Mouse (Mus musculus) kidney, embryonic 14.5 days (tissue): Measurements from ENCODE around the gene 5530401A14Rik. TPM values are rescaled to one million over a fixed set of nuclear protein-coding genes. Genes with fewer than 3 reads are reported as not detected.

Experiments used
- ATAC-seq: fragments of 200-750 bp; cut with Nextera tagmentation; 2 replicates; pipeline ENCODE4 v1.8.0; 2017; ENCODE audit warnings: moderate number of reproducible peaks, mild to moderate bottlenecking, moderate TSS enrichment, moderate library complexity; ENCODE audit not compliant: low FRiP score, low TSS enrichment
- H3K27ac ChIP-seq: fragments of 300-500 bp; sonication (generic); 2 replicates; pipeline ENCODE4 v1.5.1; 2014; ENCODE audit warnings: low read depth, mild to moderate bottlenecking, low read length, moderate library complexity, mixed read lengths
- H3K27me3 ChIP-seq: fragments of 300-500 bp; sonication (generic); 2 replicates; pipeline ENCODE4 v1.6.1; 2014; ENCODE audit warnings: mild to moderate bottlenecking, low read length; ENCODE audit not compliant: control insufficient read depth, insufficient read depth
- H3K36me3 ChIP-seq: fragments of 300-500 bp; sonication (generic); 2 replicates; pipeline ENCODE4 v1.6.1; 2014; ENCODE audit warnings: low read length, mixed read lengths; ENCODE audit not compliant: control insufficient read depth, insufficient read depth
- H3K4me1 ChIP-seq: fragments of 300-500 bp; sonication (generic); 2 replicates; pipeline ENCODE4 v1.6.1; 2014; ENCODE audit warnings: low read length, mixed read lengths; ENCODE audit not compliant: control insufficient read depth, insufficient read depth
- H3K4me2 ChIP-seq: fragments of 300-500 bp; sonication (generic); replicated peaks from 2 replicates; pipeline ENCODE4 v1.6.1; 2014; ENCODE audit warnings: low read depth, mild to moderate bottlenecking, low read length
- H3K4me3 ChIP-seq: fragments of 300-500 bp; sonication (generic); 2 replicates; pipeline ENCODE4 v1.5.1; 2014; ENCODE audit warnings: mild to moderate bottlenecking, low read length
- H3K9ac ChIP-seq: fragments of 300-500 bp; sonication (generic); 2 replicates; pipeline ENCODE4 v1.6.1; 2014; ENCODE audit warnings: low read depth, mild to moderate bottlenecking, low read length, moderate library complexity
- H3K9me3 ChIP-seq: fragments of 300-500 bp; sonication (generic); 2 replicates; pipeline ENCODE4 v1.6.1; 2016; ENCODE audit warnings: low read length; ENCODE audit not compliant: control insufficient read depth
- WGBS: fragments of 180-500 bp; shearing (Covaris S2); extraction: QIAGEN DNeasy Blood & Tissue Kit; methylation state at CpG from one replicate; pipeline ENCODE4 v1.1.7; 2014; 5-methylcytosine and 5-hydroxymethylcytosine counted together
- polyA plus RNA-seq: library from polyadenylated mRNA; unstranded; fragments of >200 nt; fragmentation: Nextera tagmentation; extraction: Ambion mirVana; gene quantifications from 2 replicates; pipeline ENCODE4 v1.2.1, GENCODE M21; 2014

The 5530401A14Rik gene
- polyA plus RNA-seq, 1 experiment from 2014 or later = not detected

DNA sequence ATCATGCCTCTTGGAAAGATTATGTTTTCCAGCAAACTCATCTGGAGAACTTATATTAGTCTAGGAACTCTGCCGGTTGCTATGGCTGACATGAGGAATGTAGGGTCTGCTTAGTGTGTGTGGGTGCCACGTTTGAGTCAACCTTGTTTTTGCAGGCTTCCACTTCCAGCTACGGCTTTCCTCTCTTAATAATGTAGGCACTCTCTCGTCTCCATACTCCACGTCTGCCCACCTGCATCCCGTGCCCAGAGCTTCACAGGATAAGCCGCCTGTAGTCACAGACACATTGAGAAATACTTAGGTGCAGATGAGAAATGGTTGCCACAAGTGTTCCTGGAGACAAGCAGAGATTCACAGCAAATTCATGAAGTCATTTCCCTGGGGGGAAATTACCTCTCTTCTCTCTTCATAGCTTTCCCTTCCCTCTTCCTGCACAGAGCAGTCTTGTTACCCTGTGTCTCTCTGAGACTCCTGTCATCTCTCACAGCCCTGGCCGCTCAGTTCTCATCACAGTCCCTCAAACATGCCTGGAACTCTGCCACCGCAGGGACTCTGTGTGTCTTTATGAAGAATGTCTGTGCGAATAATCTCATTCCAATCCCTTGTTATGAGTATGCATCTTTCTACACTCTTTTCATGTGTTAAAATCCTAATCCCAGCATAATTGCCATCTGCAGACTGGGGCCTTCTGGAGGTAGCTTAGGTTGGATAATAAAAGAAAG, 5.3 kb downstream of the 5530401A14Rik start:
- WGBS = 76% methylated on average over 10 of the region's 10 CpGs
- no peak overlapping the region for H3K9ac ChIP-seq
- no peaks in the 10 kb centered on the region for H3K36me3 ChIP-seq
- no peak overlapping the region for H3K4me3 ChIP-seq
- no peaks in the 10 kb centered on the region for H3K27me3 ChIP-seq
- H3K4me2 ChIP-seq = no peak overlapping the region
- H3K27ac ChIP-seq = no peak overlapping the region
- ATAC-seq = no peak
- peaks cover 3% of the 10 kb centered on the region; the same call in 1 of the 2 replicates for H3K4me1 ChIP-seq
- no peaks in the 10 kb centered on the region for H3K9me3 ChIP-seq

DNA sequence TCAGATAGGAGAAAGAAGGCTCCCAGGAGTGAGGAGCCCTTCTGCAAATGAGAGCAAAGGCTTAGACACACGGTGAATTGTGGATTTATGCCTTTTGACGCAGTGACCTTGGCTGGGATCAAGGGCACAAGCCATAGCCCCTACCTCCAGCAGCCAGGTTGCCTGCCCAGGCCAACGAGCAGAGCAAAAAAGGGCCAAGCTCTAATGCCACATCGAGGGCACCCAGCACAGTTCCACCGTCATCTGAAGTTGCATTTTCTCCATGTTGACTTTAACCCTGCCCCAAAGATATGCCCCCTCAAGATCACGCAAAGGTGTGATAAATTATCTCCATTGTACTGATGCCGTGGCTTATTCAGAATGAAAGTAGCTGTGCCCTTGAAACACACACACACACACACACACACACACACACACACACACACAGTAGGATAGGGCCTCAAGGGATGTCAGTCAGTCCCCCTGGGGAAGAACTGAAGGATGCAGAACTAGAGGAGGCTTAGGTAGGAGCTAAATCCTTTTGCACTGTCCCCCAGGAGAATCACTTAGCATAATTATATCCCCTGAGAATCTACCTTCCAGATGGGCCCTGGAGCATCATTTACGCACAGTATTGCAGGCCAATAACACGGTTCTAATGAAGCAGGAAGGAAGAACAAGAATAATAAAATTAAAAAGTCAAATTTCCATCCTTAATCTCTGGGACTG, 11.2 kb downstream of the 5530401A14Rik start:
- no peaks in the 10 kb centered on the region for H3K36me3 ChIP-seq
- no peak overlapping the region for H3K9ac ChIP-seq
- 58% methylated on average over 9 of the region's 9 CpGs for WGBS
- H3K27ac ChIP-seq = no peak overlapping the region
- H3K4me2 ChIP-seq = no peak overlapping the region
- no peak for ATAC-seq
- H3K9me3 ChIP-seq = no peaks in the 10 kb centered on the region
- H3K4me3 ChIP-seq = no peak overlapping the region
- H3K4me1 ChIP-seq = no peaks in the 10 kb centered on the region
- H3K27me3 ChIP-seq = no peaks in the 10 kb centered on the region

DNA sequence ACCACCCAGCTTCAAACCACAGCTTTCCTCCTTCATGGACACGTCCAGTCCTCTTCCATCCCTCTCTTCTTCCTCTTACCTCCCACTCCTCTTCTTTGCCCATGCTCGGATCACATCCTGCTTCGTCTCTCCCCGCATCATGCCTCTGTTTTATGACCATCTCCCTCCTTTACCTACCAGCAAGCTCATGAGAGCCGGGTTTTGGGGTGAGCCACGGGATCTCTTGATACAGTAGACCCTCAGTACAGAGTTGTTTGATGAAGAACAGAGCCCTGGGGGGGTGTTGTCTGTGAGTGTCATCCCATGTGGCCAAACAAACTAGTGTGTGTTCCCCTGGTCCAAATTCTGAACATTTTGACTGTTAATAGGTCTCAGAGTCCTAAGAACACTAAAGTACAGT, 36.0 kb downstream of the 5530401A14Rik start:
- 83% methylated on average over 6 of the region's 6 CpGs for WGBS
- no peak overlapping the region for H3K4me2 ChIP-seq
- no peaks in the 10 kb centered on the region for H3K27me3 ChIP-seq
- H3K27ac ChIP-seq = no peak overlapping the region
- H3K4me3 ChIP-seq = no peak overlapping the region
- no peaks in the 10 kb centered on the region for H3K9me3 ChIP-seq
- H3K9ac ChIP-seq = no peak overlapping the region
- H3K36me3 ChIP-seq = no peaks in the 10 kb centered on the region
- ATAC-seq = no peak
- H3K4me1 ChIP-seq = no peaks in the 10 kb centered on the region

DNA sequence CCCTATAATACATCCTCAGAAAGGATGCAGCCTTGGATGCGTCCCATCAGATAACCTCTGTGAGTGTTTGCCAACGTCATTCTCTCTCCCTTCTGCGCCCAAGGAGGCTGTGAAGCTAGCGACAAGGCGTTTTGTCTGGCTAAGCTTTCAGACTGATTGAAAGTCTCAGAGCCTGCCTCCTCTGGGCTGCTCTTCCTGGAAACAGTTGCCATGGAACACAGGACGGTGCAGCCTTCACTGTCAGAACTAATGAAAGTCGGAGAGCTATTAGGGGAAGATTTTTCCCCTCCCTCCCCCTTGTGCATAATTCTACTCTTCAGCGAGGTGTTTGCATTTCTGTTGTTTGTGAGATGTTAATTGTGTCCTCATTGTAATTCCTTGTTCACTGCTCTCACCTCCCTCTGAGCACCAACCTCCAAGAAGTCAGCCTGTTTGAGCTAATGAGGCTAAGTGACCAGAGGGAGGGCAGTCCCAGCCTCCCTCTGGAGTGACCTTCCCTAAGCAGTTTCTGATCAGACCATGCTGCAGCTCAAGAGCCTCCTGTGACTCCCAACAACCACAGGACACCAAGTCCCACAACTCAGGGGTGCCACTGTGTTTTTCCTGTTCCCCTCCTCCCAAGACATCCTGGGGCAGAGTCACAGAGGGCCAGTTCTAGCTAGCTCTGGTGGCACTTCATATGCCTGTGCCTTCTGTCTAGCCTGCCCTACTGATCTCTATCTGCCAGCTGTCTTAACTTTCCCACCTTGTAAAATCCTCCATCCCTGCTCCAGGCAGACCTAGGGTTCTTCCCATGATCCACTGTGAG, 37.3 kb downstream of the 5530401A14Rik start:
- H3K9me3 ChIP-seq = no peaks in the 10 kb centered on the region
- H3K4me2 ChIP-seq = no peak overlapping the region
- no peak overlapping the region for H3K9ac ChIP-seq
- WGBS = 6% methylated on average over 8 of the region's 8 CpGs
- H3K27me3 ChIP-seq = no peaks in the 10 kb centered on the region
- no peaks in the 10 kb centered on the region for H3K4me1 ChIP-seq
- H3K36me3 ChIP-seq = no peaks in the 10 kb centered on the region
- no peak overlapping the region for H3K27ac ChIP-seq
- no peak overlapping the region for H3K4me3 ChIP-seq
- ATAC-seq = no peak

DNA sequence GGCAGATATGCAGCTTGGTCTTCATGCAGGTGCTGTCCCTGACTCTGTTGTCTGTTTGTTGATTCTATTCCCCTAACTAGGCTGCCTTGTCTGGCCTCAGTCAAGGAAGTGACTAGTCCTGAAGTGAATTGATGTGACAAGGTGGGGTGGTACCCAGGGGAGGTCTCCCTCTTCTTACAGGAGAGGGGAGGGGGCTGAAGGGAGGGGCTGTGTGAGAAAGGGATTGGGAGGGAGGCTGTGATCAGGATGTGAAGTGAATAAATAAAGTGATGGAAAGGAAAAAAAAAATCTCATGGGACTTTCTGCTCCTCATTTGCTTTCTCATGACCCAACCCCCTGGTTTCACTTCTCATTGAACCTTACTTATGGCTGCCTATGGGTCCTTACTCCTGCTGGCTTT, 41.8 kb downstream of the 5530401A14Rik start:
- no peaks in the 10 kb centered on the region for H3K27me3 ChIP-seq
- no peak overlapping the region for H3K9ac ChIP-seq
- H3K9me3 ChIP-seq = no peaks in the 10 kb centered on the region
- no peak overlapping the region for H3K27ac ChIP-seq
- no peak overlapping the region for H3K4me3 ChIP-seq
- H3K36me3 ChIP-seq = no peaks in the 10 kb centered on the region
- no peaks in the 10 kb centered on the region for H3K4me1 ChIP-seq
- no peak overlapping the region for H3K4me2 ChIP-seq
- no peak for ATAC-seq

DNA sequence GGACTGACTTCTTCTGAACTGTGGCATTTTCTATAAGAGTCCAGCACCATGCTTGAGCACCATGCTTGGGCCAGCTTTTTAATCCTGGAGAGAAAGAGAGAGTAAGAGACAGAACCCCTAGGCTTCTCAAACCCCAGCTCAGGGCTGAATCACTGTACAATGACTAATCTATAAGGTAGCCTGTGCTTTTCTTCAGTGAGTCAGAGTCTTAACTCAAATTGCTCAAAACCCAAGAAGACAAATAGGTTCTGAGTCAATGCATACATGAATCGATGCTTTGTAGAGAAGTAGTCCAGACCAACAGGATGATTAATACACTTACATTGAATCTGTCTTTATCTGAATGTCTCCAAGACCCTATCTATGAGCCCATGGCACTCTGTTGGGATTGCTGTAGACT, 48.3 kb downstream of the 5530401A14Rik start:
- WGBS = 89% methylated on average over 1 of the region's 1 CpGs
- Histone ChIP-seq H3K27me3 (no peaks in the 10 kb centered on the region), H3K4me2 (no peak overlapping the region), H3K27ac (no peak overlapping the region), H3K4me3 (no peak overlapping the region), H3K36me3 (no peaks in the 10 kb centered on the region), H3K9ac (no peak overlapping the region), H3K4me1 (no peaks in the 10 kb centered on the region), H3K9me3 (no peaks in the 10 kb centered on the region)
- ATAC-seq = no peak

DNA sequence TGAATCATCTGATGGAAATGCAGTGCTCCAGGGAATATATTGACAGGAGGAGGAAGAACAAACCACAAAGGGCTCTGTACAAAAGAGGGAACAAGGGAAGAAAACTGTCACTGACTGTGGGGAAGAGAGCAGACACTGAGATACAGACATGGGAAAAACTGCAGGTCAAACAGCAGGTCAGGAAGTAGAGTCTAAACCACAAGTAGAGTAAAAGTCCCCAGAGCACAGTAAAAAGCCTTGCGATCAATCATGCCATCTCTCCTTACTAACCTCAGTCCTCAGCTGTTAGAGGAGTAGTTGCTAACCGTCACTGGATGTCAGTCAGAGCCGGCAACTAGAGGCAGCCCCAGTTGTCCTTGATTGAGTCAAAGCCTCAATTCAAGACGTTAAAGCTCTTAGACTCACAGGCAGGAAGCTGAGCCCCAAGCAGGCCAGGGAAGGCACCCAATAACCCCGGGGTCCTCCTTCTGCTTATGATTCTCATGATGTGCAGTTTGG, 49.0 kb downstream of the 5530401A14Rik start:
- no peak for ATAC-seq
- WGBS = 43% methylated on average over 5 of the region's 5 CpGs

DNA sequence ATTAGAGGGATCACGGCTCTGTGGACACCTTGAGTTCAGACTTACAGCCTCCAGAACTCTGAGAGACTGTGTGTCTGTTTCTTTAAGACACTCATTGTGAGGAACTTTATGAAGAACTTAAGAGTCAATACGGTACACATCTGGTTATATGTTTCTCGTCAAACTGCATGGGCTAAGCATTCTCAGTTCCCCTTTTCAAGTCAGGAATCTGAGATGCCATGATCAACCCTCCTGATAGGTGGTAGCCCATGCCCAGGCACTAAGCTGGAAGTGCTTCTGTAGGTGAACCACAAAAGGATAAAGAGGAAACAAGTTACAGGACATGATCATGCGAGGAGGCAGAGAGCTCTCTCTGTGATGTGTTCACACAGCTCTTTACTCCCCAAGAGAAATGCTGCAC, 52.6 kb downstream of the 5530401A14Rik start:
- 85% methylated on average over 4 of the region's 4 CpGs for WGBS
- no peak overlapping the region for H3K9ac ChIP-seq
- no peak overlapping the region for H3K4me2 ChIP-seq
- no peak for ATAC-seq
- H3K4me3 ChIP-seq = no peak overlapping the region
- no peaks in the 10 kb centered on the region for H3K9me3 ChIP-seq
- no peak overlapping the region for H3K27ac ChIP-seq
- no peaks in the 10 kb centered on the region for H3K36me3 ChIP-seq
- H3K27me3 ChIP-seq = no peaks in the 10 kb centered on the region
- H3K4me1 ChIP-seq = no peaks in the 10 kb centered on the region

More for the DNA sequence above, 49.0 kb downstream of the 5530401A14Rik start:
- Histone ChIP-seq H3K36me3 (no peaks in the 10 kb centered on the region), H3K4me2 (no peak overlapping the region), H3K9me3 (no peaks in the 10 kb centered on the region), H3K4me1 (no peaks in the 10 kb centered on the region), H3K4me3 (no peak overlapping the region), H3K9ac (no peak overlapping the region), H3K27ac (no peak overlapping the region), H3K27me3 (no peaks in the 10 kb centered on the region)
